Mouse (Mus musculus) limb, embryonic 10.5 days (tissue): ENCODE data around the gene Stk40. TPM values are rescaled to one million over a fixed set of nuclear protein-coding genes. Genes with fewer than 3 reads are reported as not detected.
A peak's percentile ranks its signal among the peaks of the same experiment; 100 is the strongest.
"Not testable (repeated sequence)": the region's sequence is repeated elsewhere in the genome, so short reads cannot be mapped to it uniquely, and the experiment has no call there.

Source experiments
- DNase-seq: peaks from one replicate; pipeline ENCODE4 v3.0.0-alpha.2; 2017; ENCODE audit warnings: low spot score
- H3K27ac ChIP-seq: fragments of 300-500 bp; sonication (generic); 2 replicates; pipeline ENCODE4 v1.5.1; 2016; ENCODE audit warnings: mild to moderate bottlenecking
- H3K27me3 ChIP-seq: fragments of 300-500 bp; sonication (generic); 2 replicates; pipeline ENCODE4 v1.6.1; 2016; ENCODE audit warnings: low read depth, mild to moderate bottlenecking; ENCODE audit not compliant: poor library complexity, severe bottlenecking
- H3K36me3 ChIP-seq: fragments of 300-500 bp; sonication (generic); 2 replicates; pipeline ENCODE4 v1.6.1; 2016; ENCODE audit warnings: mild to moderate bottlenecking, moderate library complexity
- H3K4me1 ChIP-seq: fragments of 300-500 bp; sonication (generic); 2 replicates; pipeline ENCODE4 v1.6.1; 2016
- H3K4me3 ChIP-seq: fragments of 300-500 bp; sonication (generic); 2 replicates; pipeline ENCODE4 v1.5.1; 2016; ENCODE audit warnings: mild to moderate bottlenecking, moderate library complexity
- H3K9me3 ChIP-seq: fragments of 300-500 bp; sonication (generic); replicated peaks from 2 replicates; pipeline ENCODE4 v1.6.1; 2016; ENCODE audit warnings: mild to moderate bottlenecking
- WGBS: fragments of 180-500 bp; shearing (Covaris S2); methylation state at CpG from one replicate; pipeline ENCODE4 v1.1.7; 2016; 5-methylcytosine and 5-hydroxymethylcytosine counted together
- polyA plus RNA-seq: library from polyadenylated mRNA; unstranded; fragments of >200 nt; fragmentation: Nextera tagmentation; extraction: Ambion mirVana; gene quantifications from 2 replicates; pipeline ENCODE4 v1.2.1, GENCODE M21; 2016

The Stk40 gene
- polyA plus RNA-seq, 1 experiment from 2014 or later: 52.1 TPM

GRCm38 (mm10) chr4:126084382-126084781 lies 19.4 kb upstream of the Stk40 start:
- WGBS: 66% methylated on average over 8 of the region's 8 CpGs
- Histone ChIP-seq H3K36me3 (peaks cover 6% of the 10 kb centered on the region; the same call in 1 of the 2 replicates), H3K27me3 (no peaks in the 10 kb centered on the region), H3K4me1 (peaks cover 5% of the 10 kb centered on the region), H3K27ac (no peak overlapping the region), H3K9me3 (no peaks in the 10 kb centered on the region), H3K4me3 (no peak overlapping the region)
- DNase-seq: no peak

GRCm38 (mm10) chr4:126085996-126086576 lies 17.7 kb upstream of the Stk40 start:
- Histone ChIP-seq H3K4me3 (no peak overlapping the region), H3K27ac (no peak overlapping the region), H3K4me1 (peaks cover 14% of the 10 kb centered on the region), H3K36me3 (peaks cover 6% of the 10 kb centered on the region; the same call in 1 of the 2 replicates), H3K9me3 (no peaks in the 10 kb centered on the region), H3K27me3 (no peaks in the 10 kb centered on the region)
- 35% methylated on average over 7 of the region's 7 CpGs for WGBS
- DNase-seq: peak; percentile 88

GRCm38 (mm10) chr4:126090101-126090847 lies 13.5 kb upstream of the Stk40 start:
- H3K36me3 ChIP-seq: no peaks in the 10 kb centered on the region; the same call in 1 of the 2 replicates

GRCm38 (mm10) chr4:126090848-126091124 lies 13.0 kb upstream of the Stk40 start:
- WGBS: 83% methylated on average over 4 of the region's 4 CpGs
- no peak overlapping the region for H3K4me3 ChIP-seq
- H3K36me3 ChIP-seq: no peaks in the 10 kb centered on the region; the same call in 1 of the 2 replicates
- DNase-seq: no peak
- H3K9me3 ChIP-seq: no peaks in the 10 kb centered on the region
- no peaks in the 10 kb centered on the region for H3K27me3 ChIP-seq
- H3K27ac ChIP-seq: peak overlapping the region; percentile 26; the same call in 1 of the 2 replicates
- H3K4me1 ChIP-seq: peaks cover 14% of the 10 kb centered on the region

More at GRCm38 (mm10) chr4:126090101-126090847, 13.5 kb upstream of the Stk40 start:
- Histone ChIP-seq H3K27ac (peak overlapping the region; percentile 26; the same call in 1 of the 2 replicates), H3K27me3 (no peaks in the 10 kb centered on the region), H3K4me1 (peaks cover 14% of the 10 kb centered on the region), H3K4me3 (no peak overlapping the region), H3K9me3 (no peaks in the 10 kb centered on the region)
- whole genome bisulfite sequencing: 71% methylated on average over 7 of the region's 7 CpGs
- DNase-seq: no peak

GRCm38 (mm10) chr4:126091873-126092272 lies 11.9 kb upstream of the Stk40 start:
- Histone ChIP-seq H3K4me3 (no peak overlapping the region), H3K9me3 (no peaks in the 10 kb centered on the region), H3K27me3 (no peaks in the 10 kb centered on the region), H3K36me3 (no peaks in the 10 kb centered on the region; the same call in 1 of the 2 replicates), H3K27ac (no peak overlapping the region), H3K4me1 (peaks cover 11% of the 10 kb centered on the region)
- WGBS: 83% methylated on average over 8 of the region's 8 CpGs
- DNase-seq: no peak

- H3K9me3 ChIP-seq, H3K27me3 ChIP-seq, DNase-seq: not testable (repeated sequence)
- Histone ChIP-seq H3K4me1 (peaks cover 14% of the 10 kb centered on the region), H3K4me3 (peak overlapping the region; percentile 64), H3K27ac (peak overlapping the region; percentile 87; the same call in 1 of the 2 replicates), H3K36me3 (peaks cover 23% of the 10 kb centered on the region)
- 59% methylated on average over 14 of the region's 14 CpGs for WGBS
These were observed 7.9 kb upstream of the Stk40 start for GRCm38 (mm10) chr4:126095622-126096430.

- WGBS: 5% methylated on average over 37 of the region's 37 CpGs
- no peaks in the 10 kb centered on the region for H3K27me3 ChIP-seq
- peaks cover 23% of the 10 kb centered on the region for H3K36me3 ChIP-seq
- peak; percentile 96 for DNase-seq
- peak within 1 kb of the TSS; percentile 87 for H3K27ac ChIP-seq
- no peaks in the 10 kb centered on the region for H3K9me3 ChIP-seq
- peaks cover 14% of the 10 kb centered on the region for H3K4me1 ChIP-seq
- H3K4me3 ChIP-seq: peak within 1 kb of the TSS; percentile 64
These were observed 7.2 kb upstream of the Stk40 start, which contains the start of gene Lsm10 for GRCm38 (mm10) chr4:126096464-126097111. Lsm10 (plus strand) TSS chr4:126096623.

- Histone ChIP-seq H3K4me3 (peak overlapping the region; percentile 64; the same call in 1 of the 2 replicates), H3K4me1 (peaks cover 20% of the 10 kb centered on the region), H3K27ac (no peak overlapping the region), H3K27me3 (no peaks in the 10 kb centered on the region), H3K9me3 (no peaks in the 10 kb centered on the region), H3K36me3 (peaks cover 23% of the 10 kb centered on the region)
- DNase-seq: no peak
- 94% methylated on average over 20 of the region's 20 CpGs for WGBS
These were observed 6.0 kb upstream of the Stk40 start for GRCm38 (mm10) chr4:126097711-126098253.

- Histone ChIP-seq H3K4me3 (no peak overlapping the region), H3K27ac (no peak overlapping the region), H3K9me3 (no peaks in the 10 kb centered on the region), H3K27me3 (no peaks in the 10 kb centered on the region), H3K4me1 (peaks cover 33% of the 10 kb centered on the region), H3K36me3 (peaks cover 23% of the 10 kb centered on the region)
- DNase-seq: no peak
- 92% methylated on average over 3 of the region's 3 CpGs for WGBS
These were observed 4.4 kb upstream of the Stk40 start for GRCm38 (mm10) chr4:126099365-126099764.

GRCm38 (mm10) chr4:126100764-126101163 lies 3.0 kb upstream of the Stk40 start:
- Histone ChIP-seq H3K27ac (no peak overlapping the region), H3K4me3 (no peak overlapping the region), H3K36me3 (peaks cover 23% of the 10 kb centered on the region), H3K27me3 (0 out of 2 replicates have a peak, but pooled peaks cover 9% of the 10 kb centered on the region), H3K4me1 (peaks cover 47% of the 10 kb centered on the region), H3K9me3 (no peaks in the 10 kb centered on the region)
- WGBS: 83% methylated on average over 3 of the region's 3 CpGs
- DNase-seq: no peak

- H3K4me3 ChIP-seq: peak overlapping the region; percentile 95; the same call in 1 of the 2 replicates
- peaks cover 23% of the 10 kb centered on the region for H3K36me3 ChIP-seq
- no peaks in the 10 kb centered on the region for H3K9me3 ChIP-seq
- peaks cover 52% of the 10 kb centered on the region for H3K4me1 ChIP-seq
- H3K27me3 ChIP-seq: 0 out of 2 replicates have a peak, but pooled peaks cover 11% of the 10 kb centered on the region
- no peak for DNase-seq
- WGBS: 45% methylated on average over 7 of the region's 7 CpGs
- peak overlapping the region; percentile 88 for H3K27ac ChIP-seq
These were observed 1.5 kb upstream of the Stk40 start for GRCm38 (mm10) chr4:126102061-126102841.
